Mouse (Mus musculus): ENCODE measurements around the gene Gpr68.

The Gpr68 gene

DNA sequence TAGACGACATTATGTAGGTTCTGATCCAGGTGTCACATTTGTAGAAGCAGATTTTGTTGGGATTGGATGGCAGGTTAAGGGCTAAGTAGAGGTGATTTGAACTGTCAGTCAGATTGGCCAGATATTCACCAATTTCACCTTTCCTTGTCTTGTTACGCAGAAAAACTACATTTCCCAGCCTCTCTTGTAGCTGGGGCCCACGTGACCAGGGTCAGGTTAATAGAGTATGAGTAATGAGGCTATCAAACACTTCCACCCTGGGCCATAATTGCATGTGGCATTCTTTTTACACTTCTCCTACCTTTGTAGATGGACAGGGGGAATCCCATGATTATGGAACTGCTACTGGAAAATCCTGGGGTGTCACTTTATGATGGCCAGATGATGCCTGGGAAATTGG, 34.4 kb downstream of the Gpr68 start:
- Histone ChIP-seq H3K9me3 (ENCODE audit: low read length) (no peaks in the 10 kb centered on the region), H3K4me1 (replicated peaks; ENCODE audit: low read depth, low read length) (peaks cover 21% of the 10 kb centered on the region), H3K27me3 (ENCODE audit: insufficient read depth, low read length) (peaks cover 5% of the 10 kb centered on the region; the same call in 1 of the 2 replicates), H3K36me3 (ENCODE audit: insufficient read depth, low read length) (no peaks in the 10 kb centered on the region), H3K4me3 (replicated peaks; ENCODE audit: low read length) (no peak overlapping the region)
- TF ChIP-seq POU5F1 (IDR thresholded peaks at IDR 0.05; ENCODE audit: borderline replicate concordance, low read length), result no peak
- TF ChIP-seq CTCF (conservative IDR thresholded peaks at IDR 0.05; ENCODE audit: low read length), result no peak
- no peak for TF ChIP-seq NANOG (IDR thresholded peaks at IDR 0.05; ENCODE audit: borderline replicate concordance, low read length)

DNA sequence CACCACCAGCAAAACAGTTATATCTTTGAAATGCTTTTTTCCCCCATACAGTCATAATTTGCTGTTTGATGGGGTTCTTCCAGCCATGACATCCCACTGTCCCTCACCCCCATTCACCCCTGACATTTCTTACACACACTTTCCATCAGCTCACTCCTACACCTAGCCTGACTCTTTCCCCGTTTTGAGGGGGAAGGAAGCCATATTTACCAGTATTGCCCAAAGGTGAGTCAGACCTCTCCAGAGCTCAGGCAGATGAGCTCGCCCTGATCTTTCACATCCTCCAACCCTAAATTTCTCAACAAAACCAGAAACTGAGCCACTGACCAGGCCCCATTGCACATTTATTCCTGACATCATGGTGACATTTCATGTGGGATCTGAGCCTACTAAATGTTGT, 36.2 kb downstream of the Gpr68 start:
- no peak for TF ChIP-seq CTCF (conservative IDR thresholded peaks at IDR 0.05; ENCODE audit: low read length)
- no peak for TF ChIP-seq POU5F1 (IDR thresholded peaks at IDR 0.05; ENCODE audit: borderline replicate concordance, low read length)
- no peak for TF ChIP-seq NANOG (IDR thresholded peaks at IDR 0.05; ENCODE audit: borderline replicate concordance, low read length)
- Histone ChIP-seq H3K9me3 (ENCODE audit: low read length) (peaks cover 4% of the 10 kb centered on the region; the same call in 1 of the 2 replicates), H3K4me3 (replicated peaks; ENCODE audit: low read length) (no peak overlapping the region), H3K4me1 (replicated peaks; ENCODE audit: low read depth, low read length) (peaks cover 13% of the 10 kb centered on the region), H3K36me3 (ENCODE audit: insufficient read depth, low read length) (no peaks in the 10 kb centered on the region), H3K27me3 (ENCODE audit: insufficient read depth, low read length) (peaks cover 5% of the 10 kb centered on the region; the same call in 1 of the 2 replicates)

DNA sequence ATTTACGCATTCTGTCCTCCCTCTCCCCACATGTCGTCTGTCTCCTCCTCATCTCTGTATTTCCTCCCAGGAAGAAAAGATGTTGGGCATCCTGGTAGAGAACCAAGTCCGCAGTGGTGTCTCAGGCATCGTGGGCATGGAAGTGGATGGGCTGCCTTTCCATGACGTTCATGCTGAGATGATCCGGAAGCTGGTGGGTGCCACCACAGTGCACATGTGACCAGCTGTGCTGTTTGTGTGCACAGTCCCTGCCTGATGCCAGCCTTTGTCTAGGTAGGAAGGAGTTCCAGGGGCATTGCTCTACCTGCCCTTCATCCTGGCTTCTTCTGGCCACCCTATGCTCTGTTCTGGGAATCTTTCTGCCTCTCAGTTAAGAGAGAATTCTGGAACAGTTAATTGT, 36.8 kb downstream of the Gpr68 start:
- Histone ChIP-seq H3K27me3 (ENCODE audit: insufficient read depth, low read length) (peaks cover 5% of the 10 kb centered on the region; the same call in 1 of the 2 replicates), H3K4me3 (replicated peaks; ENCODE audit: low read length) (no peak overlapping the region), H3K36me3 (ENCODE audit: insufficient read depth, low read length) (no peaks in the 10 kb centered on the region), H3K4me1 (replicated peaks; ENCODE audit: low read depth, low read length) (peaks cover 13% of the 10 kb centered on the region), H3K9me3 (ENCODE audit: low read length) (peaks cover 4% of the 10 kb centered on the region; the same call in 1 of the 2 replicates)
- no peak for TF ChIP-seq CTCF (conservative IDR thresholded peaks at IDR 0.05; ENCODE audit: low read length)
- TF ChIP-seq NANOG (IDR thresholded peaks at IDR 0.05; ENCODE audit: borderline replicate concordance, low read length), result no peak
- TF ChIP-seq POU5F1 (IDR thresholded peaks at IDR 0.05; ENCODE audit: borderline replicate concordance, low read length), result no peak

DNA sequence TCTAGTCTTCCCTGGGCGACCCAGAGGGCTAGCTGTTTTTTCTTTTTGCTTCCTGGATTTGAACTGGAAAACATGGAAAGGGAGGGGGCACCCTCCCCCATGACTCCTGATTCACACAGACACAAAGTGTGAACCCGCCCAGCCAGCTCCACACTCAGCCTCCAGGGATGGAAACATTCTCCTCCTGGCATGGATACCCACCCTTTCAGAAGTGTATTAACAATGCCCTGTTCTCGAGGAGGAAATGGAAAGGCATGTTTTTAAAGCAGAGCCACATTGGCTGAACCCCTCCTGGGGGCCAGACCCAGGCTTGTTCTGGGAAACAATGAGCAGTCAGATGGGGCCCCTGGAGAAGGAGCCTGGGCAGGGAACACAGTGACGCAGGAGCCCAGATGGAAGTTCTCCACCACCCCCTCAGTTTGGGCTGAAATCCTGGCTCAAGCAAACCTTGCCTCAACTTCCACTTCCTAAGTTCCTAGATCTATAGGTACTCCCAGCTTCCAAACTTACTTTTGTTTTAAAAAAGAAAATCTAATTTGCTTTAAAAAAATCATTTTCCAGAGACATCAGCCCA, 39.9 kb downstream of the Gpr68 start:
- no peak for TF ChIP-seq NANOG (IDR thresholded peaks at IDR 0.05; ENCODE audit: borderline replicate concordance, low read length)
- no peak for TF ChIP-seq CTCF (conservative IDR thresholded peaks at IDR 0.05; ENCODE audit: low read length)
- no peak for TF ChIP-seq POU5F1 (IDR thresholded peaks at IDR 0.05; ENCODE audit: borderline replicate concordance, low read length)
- H3K36me3 ChIP-seq (ENCODE audit: insufficient read depth, low read length), result no peaks in the 10 kb centered on the region
- peaks cover 13% of the 10 kb centered on the region for H3K4me1 ChIP-seq (replicated peaks; ENCODE audit: low read depth, low read length)
- H3K9me3 ChIP-seq (ENCODE audit: low read length), result peaks cover 4% of the 10 kb centered on the region; the same call in 1 of the 2 replicates
- peaks cover 5% of the 10 kb centered on the region; the same call in 1 of the 2 replicates for H3K27me3 ChIP-seq (ENCODE audit: insufficient read depth, low read length)
- H3K4me3 ChIP-seq (replicated peaks; ENCODE audit: low read length), result no peak overlapping the region

DNA sequence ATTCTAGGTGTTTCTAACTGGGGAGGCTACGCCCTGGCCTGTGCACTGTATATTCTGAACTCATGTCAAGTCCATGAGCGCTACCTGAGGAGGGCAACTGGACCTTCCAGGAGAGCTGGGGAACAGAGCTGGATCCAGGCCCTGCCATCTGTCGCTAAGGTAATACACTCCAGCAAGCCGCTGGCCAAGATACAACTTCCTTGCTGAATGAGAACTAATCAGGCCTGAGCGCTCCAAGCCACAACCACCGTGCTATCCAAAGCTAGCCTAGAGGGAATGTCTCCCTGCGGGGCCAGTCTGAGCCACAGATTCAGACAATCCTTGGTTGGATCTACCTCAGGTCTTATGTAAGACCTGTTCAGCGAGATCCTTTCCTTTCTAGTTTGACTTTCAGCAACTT, 40.9 kb downstream of the Gpr68 start:
- peaks cover 13% of the 10 kb centered on the region for H3K4me1 ChIP-seq (replicated peaks; ENCODE audit: low read depth, low read length)
- TF ChIP-seq CTCF (conservative IDR thresholded peaks at IDR 0.05; ENCODE audit: low read length), result no peak
- TF ChIP-seq NANOG (IDR thresholded peaks at IDR 0.05; ENCODE audit: borderline replicate concordance, low read length), result no peak
- no peak for TF ChIP-seq POU5F1 (IDR thresholded peaks at IDR 0.05; ENCODE audit: borderline replicate concordance, low read length)
- peaks cover 5% of the 10 kb centered on the region; the same call in 1 of the 2 replicates for H3K27me3 ChIP-seq (ENCODE audit: insufficient read depth, low read length)

DNA sequence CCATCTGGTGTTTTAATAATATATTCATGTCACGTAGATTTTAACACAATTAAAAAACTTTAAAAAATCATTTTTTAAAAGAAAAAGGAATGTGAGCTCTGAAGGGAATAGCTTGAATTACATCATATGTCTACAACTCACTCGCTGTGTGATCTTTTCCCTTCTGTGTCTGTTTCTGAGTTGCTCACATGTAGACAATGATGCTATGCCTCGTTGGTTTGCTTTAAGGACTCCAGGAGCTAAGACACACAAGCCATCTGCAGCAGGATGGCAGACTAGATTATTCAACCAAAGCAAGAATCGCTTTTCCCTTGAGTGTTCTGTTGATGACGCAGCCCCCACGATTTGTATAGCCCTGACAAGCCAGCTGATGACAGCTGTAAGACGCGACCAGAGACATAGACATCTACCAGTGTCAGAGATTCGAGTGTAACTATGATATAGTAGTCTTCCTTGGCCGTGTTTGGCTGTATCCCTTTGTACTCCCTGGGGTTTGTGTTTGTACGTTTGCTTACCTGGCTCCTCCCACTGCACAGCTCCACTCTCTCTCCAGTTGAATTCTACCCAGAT, 42.4 kb downstream of the Gpr68 start:
- H3K4me1 ChIP-seq (replicated peaks; ENCODE audit: low read depth, low read length), result peaks cover 13% of the 10 kb centered on the region
- TF ChIP-seq CTCF (conservative IDR thresholded peaks at IDR 0.05; ENCODE audit: low read length) (no peak), NANOG (IDR thresholded peaks at IDR 0.05; ENCODE audit: borderline replicate concordance, low read length) (no peak), POU5F1 (IDR thresholded peaks at IDR 0.05; ENCODE audit: borderline replicate concordance, low read length) (no peak)
- H3K9me3 ChIP-seq (ENCODE audit: low read length), result peaks cover 4% of the 10 kb centered on the region; the same call in 1 of the 2 replicates
- H3K36me3 ChIP-seq (ENCODE audit: insufficient read depth, low read length), result no peaks in the 10 kb centered on the region
- no peak overlapping the region for H3K4me3 ChIP-seq (replicated peaks; ENCODE audit: low read length)
- H3K27me3 ChIP-seq (ENCODE audit: insufficient read depth, low read length), result no peaks in the 10 kb centered on the region

More for the DNA sequence above, 40.9 kb downstream of the Gpr68 start:
- no peaks in the 10 kb centered on the region for H3K36me3 ChIP-seq (ENCODE audit: insufficient read depth, low read length)
- H3K9me3 ChIP-seq (ENCODE audit: low read length), result peaks cover 4% of the 10 kb centered on the region; the same call in 1 of the 2 replicates
- H3K4me3 ChIP-seq (replicated peaks; ENCODE audit: low read length), result no peak overlapping the region

DNA sequence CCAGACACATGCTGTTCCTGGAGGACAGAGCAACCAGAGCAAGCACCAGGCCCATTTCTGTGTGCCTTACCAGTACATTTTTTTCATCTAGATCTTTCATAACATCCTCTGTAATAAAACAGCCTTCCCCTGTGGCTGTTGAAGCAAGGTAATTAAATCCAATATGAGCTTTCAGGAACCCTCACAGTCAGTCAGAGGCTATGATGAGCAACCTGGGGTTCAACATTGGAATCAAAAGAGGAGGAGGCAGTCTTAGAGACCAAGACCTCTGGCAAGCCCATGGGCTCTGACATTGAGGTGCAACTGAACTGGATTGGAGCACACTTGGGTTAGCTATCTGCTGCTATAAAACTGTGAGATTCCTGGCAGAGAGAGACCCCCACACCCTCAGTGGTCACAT, 42.9 kb downstream of the Gpr68 start:
- no peaks in the 10 kb centered on the region for H3K27me3 ChIP-seq (ENCODE audit: insufficient read depth, low read length)
- peaks cover 4% of the 10 kb centered on the region; the same call in 1 of the 2 replicates for H3K9me3 ChIP-seq (ENCODE audit: low read length)
- TF ChIP-seq CTCF (conservative IDR thresholded peaks at IDR 0.05; ENCODE audit: low read length), result no peak
- TF ChIP-seq POU5F1 (IDR thresholded peaks at IDR 0.05; ENCODE audit: borderline replicate concordance, low read length), result no peak
- TF ChIP-seq NANOG (IDR thresholded peaks at IDR 0.05; ENCODE audit: borderline replicate concordance, low read length), result no peak

DNA sequence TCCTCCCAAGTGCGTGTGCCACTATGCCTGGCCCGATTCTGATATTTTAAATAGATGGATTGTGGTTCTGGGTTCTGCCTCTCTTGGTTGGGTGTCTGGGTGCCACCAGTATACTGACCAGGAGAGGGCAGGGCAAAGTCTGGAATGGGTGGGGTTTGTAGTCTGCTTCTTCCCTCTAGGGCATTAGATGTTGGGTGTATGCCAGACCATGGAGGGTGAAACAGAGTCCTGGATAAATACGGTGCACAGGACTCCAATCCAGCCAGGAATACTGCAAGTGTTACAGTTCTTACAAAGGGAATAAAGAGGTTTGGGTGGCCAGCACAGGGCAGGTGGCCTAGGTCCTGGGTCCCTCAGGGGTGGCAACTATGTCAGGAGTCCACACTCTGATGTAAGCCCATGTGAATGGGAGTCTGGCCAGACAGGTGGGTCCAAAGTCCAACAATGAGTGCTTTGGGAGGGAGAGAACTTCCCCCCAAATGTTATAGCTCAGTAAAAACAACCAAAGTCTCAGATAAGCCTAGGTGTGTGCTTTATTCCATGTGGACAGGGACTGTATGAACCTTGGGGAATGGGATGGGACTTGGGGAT, 45.0 kb downstream of the Gpr68 start:
- Histone ChIP-seq H3K4me1 (replicated peaks; ENCODE audit: low read depth, low read length) (peaks cover 6% of the 10 kb centered on the region), H3K36me3 (ENCODE audit: insufficient read depth, low read length) (no peaks in the 10 kb centered on the region), H3K9me3 (ENCODE audit: low read length) (peaks cover 4% of the 10 kb centered on the region; the same call in 1 of the 2 replicates), H3K4me3 (replicated peaks; ENCODE audit: low read length) (no peak overlapping the region), H3K27me3 (ENCODE audit: insufficient read depth, low read length) (no peaks in the 10 kb centered on the region)
- no peak for TF ChIP-seq CTCF (conservative IDR thresholded peaks at IDR 0.05; ENCODE audit: low read length)
- no peak for TF ChIP-seq NANOG (IDR thresholded peaks at IDR 0.05; ENCODE audit: borderline replicate concordance, low read length)
- TF ChIP-seq POU5F1 (IDR thresholded peaks at IDR 0.05; ENCODE audit: borderline replicate concordance, low read length), result no peak

More for the DNA sequence above, 42.9 kb downstream of the Gpr68 start:
- H3K36me3 ChIP-seq (ENCODE audit: insufficient read depth, low read length), result no peaks in the 10 kb centered on the region
- H3K4me3 ChIP-seq (replicated peaks; ENCODE audit: low read length), result no peak overlapping the region
- peaks cover 16% of the 10 kb centered on the region for H3K4me1 ChIP-seq (replicated peaks; ENCODE audit: low read depth, low read length)

All from E14TG2a.4 (cell line).